Mouse (Mus musculus) adrenal gland, adult 18-20 months (tissue): ENCODE results near the gene Grasp. TPM values are rescaled to one million over a fixed set of nuclear protein-coding genes. Genes with fewer than 3 reads are reported as not detected.

Experiments
- DNase-seq, 2 experiments: peaks; one replicate each; pipeline ENCODE4 v3.0.0; 2021 to 2022; ENCODE audit warnings: low spot score in 2 of 2
- total RNA-seq, 2 experiments: library from RNA; stranded (reverse); gene quantifications; 1 replicate in 1 of 2; 2 replicates in 1 of 2; pipeline ENCODE4 v1.2.3; 2021

Gene Grasp
- total RNA-seq, 2 experiments from 2014 or later = 16.3 to 19.8 TPM

DNA sequence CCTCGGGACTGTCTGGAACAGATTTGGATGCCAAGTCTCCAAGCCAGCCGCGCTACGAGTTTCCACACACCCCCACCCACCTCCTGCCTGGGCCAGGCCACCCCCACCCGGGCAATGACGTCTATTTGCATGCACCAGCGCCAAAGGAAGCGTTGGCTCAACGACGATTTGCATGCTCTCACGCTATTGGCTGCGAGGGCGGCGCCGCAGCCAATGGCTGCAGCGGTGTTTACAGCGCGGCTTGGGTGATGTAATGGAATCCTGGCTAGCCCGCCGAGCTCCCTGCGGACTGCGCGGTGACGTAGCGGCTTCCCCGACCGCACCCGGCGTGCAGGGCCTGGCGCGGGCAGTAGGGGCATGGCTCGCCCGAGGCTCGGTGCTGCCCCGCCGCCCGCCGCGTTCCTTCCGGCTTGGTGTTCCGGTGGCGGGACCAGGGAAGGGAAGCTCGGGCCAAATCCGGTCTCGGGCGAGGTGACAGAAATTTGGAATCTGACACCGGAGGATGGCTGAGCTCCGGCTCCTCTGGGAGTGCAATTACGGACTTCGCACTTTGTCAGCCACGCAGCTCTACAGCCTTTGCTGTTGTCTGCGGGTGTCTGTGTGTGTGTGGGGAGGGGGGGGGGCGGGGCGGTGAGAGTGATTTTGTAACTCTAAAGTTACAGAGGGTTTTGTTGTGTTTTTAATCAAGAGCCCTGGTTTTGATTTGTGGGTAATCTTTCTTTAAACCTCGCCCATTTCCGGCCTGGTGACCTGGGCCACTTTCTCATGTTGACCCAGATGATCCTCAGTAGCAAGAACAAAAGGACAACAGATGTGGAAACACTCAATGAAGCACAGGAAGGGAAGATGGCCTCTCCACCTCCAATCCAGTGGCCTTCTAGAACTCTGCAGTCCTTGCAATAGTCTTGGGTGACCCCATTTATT lies 22.5 kb downstream of the Grasp start:
- DNase-seq = peak; percentile 88 to 90

DNA sequence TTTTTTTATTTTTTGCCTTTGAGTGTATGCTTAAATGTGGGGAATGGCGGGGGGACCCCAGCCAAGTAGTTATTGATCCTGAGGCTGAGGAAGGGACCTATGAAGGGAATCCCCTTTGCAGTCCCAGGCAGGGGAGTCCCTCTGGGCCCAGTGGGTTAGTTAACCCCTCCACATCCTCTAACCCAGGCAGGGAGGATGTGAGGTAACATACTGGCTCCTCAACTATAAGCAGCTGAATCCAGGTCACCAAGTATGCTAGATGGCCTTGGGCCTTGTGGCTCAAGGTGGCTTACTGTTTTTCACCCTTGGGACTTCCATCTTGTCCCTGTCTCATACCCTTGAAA lies 23.1 kb downstream of the Grasp start:
- DNase-seq = no peak

DNA sequence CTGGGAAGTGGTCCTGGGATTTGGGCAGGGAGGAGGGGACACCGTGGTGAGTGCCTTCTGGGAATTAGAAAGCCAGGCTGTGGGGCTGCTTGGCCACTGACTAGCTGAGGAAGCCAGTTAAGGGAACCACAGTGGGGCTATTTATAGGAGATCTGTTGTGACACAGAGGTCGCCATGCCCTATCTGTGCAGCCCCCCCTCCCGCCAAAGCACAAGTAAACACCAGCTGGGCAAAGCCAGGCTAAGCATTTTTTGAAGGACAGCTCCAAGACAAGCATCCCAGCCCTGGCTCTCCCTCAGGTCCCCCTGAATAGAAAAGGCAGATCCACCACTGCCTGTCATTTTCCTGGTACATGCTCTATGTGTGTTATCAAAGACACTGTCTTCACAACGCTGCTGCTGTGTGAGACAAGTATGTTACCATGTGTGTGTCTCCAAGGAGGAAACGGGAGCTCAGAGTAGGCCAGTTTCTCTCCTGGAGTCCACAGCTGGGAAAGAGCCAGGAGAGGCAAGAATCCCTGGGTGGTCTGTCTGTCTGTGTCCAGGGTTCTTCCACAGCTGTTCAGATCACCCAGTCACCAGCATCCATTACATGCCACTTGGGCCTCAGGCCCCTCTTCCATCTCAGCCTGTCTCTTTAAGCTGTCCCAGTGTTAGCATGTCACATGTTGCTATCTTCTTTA lies 24.2 kb downstream of the Grasp start:
- no peak for DNase-seq

DNA sequence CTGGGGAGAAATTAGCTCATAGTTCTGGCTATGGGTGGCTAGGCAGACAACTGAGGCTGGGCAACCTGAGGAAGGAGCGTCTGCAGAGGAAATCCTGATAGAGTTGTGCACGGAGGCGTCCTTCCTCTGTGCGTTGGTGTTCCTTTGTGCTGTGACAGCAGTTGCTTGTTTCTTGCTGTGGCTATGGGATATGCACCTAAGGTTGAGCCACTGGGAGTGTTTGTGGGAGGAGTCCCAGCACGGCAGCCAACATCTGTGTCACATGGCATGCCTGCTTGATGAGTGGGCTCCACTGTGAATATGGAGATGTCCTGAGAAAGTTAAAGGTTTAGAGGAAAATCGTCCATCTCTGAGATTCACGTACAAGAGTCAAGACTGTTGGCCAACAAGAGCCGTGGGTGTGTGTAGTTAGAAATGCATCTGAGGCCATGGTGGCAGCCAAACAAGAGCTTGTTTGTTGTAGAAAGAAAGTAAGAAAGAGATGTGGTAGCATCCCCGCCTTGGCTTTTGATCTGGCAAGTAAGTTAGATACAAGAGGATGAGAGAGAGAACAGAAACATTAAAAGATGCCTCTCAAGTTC lies 26.3 kb downstream of the Grasp start:
- no peak for DNase-seq

DNA sequence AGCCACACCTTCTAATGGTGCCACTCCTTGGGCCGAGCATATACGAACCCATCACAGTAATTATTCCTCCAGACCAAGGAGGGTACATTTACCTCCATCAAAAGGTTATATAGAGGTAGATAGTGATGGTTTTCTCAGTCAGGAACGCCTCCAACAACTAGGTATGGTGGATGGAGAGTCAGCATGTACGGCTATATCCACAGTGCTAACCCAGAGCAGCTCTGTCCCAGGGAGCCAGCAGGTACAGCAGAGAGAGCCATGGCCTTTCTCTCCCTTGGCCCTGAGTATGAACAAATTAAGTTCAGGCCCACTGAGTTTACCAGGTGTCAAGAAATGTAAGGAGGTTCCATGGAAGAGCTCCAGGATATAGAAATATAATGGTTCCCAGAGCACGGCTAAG lies 27.9 kb downstream of the Grasp start:
- DNase-seq = no peak

DNA sequence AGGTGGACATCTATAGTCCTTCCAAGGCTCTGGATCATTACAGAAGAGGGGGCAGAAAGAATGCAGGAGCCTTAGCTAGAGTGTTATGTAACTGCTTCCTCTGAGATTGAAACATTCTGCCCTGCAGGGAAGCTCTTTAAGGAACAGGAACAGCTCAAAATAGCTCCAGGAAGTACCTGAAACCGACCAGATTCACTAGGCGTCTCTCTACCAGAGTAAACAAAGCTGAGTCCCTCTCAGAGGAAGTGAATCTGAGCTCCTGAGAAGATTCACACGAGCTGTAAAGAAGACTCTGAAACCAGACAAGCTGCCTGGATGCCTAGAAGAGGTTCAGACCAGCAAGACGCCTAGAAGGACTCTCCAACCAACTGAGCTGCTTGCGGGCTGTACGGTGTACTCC lies 28.6 kb downstream of the Grasp start:
- DNase-seq = no peak

DNA sequence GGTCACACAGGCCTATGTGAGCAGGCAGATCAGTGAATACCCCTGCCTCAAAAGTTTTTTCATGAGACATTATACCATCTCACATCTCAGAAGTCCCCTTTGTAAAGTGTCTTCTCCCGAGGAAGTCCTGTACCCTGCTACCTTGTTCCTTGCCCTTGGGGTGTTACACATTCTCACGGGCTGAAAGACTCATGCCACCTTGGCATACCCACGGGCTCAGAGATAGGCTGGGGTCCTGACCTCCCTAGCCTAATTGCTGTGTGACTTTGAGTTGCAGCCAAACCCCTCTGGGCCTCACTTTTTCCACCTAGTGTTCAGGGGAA lies 29.5 kb downstream of the Grasp start:
- DNase-seq = no peak

DNA sequence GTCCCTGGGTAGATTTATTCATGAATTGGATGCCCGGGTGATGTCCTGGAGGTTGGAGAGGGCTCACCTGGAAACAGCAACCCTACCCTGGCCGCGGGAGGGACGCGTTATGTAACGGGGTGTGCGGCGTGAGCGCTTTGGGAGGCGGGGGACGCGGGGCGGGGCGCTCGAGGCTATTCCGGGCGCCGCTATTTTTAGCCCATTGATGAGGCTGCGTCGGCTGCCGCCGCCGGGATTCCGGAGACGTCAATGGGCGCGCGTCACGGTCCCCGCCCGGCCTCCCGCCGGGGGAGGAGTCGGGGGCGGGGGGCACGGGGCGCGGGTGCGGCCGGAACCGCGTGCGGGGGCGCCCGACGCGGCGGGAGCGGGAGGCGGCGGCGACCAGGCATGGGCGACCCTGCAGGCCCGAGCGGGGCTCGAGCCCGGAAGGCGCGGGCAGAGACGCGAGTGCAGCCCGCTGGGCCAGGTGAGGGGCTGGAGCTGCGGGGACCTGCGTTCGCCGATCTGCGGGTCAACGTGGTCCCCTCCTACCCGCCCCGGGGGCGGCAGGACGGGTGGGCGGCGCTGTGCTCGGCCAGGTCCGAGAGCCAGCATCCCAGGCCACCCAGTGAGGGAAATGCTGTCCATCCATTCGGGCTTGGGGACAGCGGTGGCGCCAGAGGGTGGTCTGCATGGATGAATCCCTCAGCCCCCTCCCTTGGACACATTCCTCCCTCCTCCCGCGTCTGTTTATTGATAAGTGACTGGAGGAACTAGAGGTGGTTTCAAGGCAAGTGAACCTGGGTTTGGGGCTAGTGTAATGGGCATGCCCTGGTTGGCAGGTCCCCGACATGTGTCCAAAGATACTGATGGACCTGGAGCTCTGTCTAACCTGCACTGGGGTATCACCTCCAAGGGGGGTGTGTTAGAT lies 30.2 kb downstream of the Grasp start, which contains the start of gene Nr4a1:
Gene Nr4a1, plus strand, starts transcription at position 384 of the 910 bp plus-strand sequence.
- peak; percentile 82 for DNase-seq

DNA sequence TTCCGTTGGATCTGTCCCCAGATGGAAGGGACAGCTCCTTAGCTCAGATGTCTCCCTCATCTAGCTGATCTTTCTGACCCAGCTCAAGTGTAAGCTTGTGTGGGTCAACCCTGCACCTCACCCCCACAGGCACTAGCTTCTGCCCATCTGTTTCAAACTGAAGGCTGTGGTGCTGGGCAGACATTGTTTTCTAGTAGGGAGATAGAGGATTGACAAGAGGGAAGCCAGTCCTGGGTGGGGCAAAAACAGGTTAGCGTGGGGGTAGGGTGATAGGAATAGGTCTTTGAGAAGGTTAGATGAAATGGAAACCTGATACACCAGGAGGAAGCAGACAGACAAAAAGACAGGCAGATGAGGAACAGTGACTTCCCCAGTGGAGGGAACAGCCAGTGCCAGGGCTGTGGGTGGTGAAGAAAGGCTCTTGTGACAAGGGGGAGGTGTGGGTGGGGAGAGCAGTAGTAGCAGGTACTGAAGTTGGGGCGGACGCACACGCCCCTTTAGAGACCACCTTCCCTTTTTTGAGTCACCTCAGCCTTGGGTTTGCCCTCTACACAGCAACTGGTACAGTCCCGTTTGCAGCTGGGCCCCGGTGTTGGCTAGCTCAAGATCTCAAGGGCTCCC lies 32.0 kb downstream of the Grasp start:
- DNase-seq = no peak

DNA sequence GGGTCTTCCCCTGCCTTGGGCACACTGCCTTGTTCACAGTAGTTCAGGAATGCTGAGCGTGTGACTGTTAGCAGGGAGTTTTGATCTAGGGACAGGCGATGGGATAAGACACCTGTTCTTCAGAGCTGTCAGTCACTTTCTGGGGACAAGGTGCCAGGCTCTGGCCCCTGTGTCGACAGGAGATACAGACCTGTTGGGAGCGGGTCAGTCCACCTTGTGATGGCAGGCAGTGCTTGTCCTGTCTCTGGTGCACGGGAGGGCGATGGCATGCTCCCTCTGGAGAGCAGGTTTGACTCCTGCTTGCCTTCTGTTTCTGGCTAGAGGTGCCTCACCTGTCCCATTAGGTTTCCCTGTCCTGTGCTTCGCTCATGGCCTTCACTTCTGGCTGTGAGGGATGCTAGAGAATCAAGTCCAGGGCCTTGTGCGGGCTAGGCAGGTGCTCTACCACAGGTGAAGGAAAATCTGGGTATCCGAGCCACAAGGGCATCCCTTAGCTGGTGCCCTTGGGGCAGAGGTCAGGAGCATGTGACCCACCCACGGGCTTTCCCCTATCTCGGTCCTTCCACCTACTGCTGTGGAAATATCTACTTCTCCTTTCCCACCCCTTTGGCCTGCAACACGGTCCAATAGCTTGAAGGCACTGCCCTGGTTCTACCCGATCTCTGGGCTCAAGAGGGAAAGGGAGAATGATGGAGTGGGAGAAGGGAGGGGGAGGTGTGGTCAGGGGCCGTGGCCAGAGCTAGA lies 32.6 kb downstream of the Grasp start:
- no peak for DNase-seq

DNA sequence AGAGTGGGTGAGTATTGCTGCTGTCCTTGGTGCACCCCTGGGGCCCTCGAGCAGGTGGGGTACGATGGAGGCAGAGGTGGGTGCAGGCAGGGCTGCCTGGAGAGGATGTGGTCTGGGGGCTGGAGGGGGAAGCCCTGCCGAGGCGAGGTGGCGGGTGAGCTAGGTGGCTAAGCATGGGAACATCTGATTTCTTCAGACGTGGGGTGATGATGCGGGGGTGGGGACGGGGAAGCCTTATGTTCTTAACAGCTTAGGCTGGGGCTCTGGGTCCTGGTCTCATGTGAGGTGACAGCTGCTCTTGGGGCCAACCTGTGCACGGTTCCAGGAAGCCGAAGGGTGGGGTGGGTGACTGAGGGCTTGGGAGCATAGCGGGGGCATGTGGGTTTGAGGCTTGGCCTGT lies 34.4 kb downstream of the Grasp start:
- DNase-seq = no peak

DNA sequence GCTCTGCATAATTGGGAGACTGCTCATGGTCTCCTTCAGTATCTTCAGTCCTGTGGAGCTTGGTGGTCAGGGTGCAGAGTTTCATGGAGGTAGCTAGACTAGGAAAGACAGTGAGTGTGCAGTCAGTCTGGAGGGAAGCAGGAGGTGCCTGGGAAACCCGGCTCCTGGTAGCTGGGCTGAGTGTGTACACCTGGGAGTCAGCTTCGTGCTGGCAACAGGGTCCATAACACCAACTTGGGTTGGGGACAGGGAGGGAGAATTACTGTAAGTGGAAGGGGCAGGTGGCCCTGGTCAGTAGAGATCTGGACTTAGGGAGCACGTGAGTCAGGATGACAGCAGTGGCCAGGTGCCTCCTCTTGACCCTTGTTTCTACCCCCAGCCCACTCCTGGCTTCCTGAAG lies 35.9 kb downstream of the Grasp start:
- no peak for DNase-seq

DNA sequence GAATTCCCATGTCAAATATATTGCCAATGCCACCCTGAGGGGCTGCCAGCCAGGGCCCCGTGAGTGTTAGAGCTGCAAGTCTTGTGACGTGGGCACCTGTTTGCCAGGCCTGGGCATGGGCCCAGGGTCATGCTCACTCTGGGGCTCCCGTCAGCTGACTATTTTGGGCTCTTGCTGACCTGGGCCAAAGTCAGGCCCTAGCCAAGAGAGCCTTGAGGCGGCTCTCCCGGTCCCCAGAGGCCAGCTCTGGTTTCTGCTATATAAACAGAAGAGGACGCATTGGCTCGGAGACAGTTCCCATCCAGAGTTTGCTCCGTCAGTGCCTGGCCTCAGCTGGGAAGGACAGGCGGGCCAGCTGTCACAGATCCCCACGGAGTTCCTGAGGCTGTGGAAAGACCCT lies 36.4 kb downstream of the Grasp start:
- DNase-seq = no peak

DNA sequence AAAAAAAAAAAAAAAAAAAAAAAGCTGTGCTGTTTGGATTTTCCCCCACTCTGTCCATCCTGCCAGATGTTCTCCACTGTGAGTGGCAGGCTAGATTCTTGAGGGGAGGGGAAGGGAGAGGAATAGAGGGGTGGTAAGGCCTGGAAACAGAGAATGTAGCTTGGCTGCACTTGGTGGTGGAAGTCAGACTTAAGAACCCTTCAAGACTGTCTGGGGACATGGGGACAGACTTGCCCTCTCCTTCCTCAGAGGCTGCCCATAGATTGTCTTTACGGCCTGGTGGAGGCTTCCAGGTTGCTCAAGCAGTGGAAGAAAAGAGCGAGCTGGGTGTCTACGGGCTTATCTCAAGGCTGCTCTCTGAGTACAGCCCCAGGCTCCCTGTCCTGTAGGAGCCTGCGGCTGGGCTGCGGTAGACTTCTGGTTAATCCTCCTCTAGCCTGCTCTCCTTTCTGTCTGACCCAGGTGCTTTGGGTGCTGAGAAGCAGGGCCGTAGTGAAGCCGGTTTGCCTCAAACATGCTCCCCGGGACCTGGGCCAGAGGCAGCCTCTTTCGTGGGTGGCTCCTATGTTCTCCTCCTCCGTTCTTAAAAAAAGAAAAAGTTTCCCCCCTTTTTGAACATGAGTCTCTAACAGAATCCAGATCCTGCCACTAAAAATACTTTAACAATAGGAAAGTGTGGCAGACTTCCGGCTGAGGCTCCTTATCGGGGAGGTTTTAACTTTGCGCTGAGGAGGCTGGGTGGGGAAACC lies 37.1 kb downstream of the Grasp start:
- DNase-seq = no peak

DNA sequence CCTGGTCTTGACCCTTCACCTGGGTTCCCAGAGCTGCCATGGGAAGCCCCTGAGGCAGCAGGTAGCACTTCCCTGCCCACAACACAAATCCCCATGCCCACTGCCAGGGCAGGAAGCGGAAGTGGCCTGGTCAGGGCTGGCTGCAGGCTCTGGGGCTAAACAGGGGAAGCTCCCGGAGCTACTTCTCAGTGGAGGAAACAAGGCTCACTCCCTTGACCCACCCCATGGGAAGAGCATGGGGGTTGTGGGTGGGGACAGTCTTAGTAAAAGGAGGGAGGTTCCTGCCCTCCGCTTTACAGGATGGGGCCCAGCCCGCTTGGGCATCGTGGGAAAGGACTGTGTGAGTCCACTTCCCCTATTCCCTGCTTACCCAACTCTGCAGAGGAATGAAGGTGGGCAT lies 38.5 kb downstream of the Grasp start:
- no peak for DNase-seq

DNA sequence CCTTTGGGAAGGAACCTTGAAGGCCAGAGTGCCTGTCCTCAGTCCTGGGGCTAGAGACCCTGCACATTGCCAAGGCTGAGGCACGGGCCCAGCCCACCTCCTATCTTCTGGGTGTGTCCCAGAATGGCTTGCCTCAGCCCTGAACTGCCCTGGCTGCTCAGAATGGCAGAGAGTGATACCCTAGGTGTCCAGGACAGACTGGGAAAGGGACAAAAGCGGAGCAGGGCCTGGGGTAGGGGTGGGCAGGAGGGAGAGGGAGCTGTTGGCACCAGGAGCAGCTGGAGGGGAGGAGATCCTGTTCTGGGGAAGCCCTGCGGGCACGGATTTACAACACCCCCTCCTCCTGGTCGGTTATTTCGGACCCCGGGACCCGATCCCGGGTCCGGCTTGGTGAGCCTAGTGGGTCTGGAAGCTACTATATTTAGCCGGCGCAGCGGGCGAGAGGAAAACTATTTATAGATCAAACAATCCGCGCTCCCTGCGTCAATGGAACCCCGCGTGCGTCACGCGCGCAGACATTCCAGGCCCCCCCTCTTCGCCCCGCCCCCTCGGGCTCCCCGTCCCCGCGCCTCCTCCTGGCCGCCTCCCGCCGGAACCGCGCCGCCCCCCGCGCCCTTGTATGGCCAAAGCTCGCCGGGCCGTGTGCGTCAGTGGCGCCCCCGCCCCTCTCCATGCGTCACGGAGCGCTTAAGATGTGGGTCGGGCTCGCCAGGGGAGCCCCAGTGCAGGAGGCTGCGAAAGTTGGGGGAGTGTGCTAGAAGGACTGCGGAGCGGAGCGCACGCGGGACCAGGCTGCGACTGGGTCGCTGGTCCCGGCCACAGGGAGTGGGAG lies 42.4 kb downstream of the Grasp start:
- DNase-seq = peak; percentile 98

DNA sequence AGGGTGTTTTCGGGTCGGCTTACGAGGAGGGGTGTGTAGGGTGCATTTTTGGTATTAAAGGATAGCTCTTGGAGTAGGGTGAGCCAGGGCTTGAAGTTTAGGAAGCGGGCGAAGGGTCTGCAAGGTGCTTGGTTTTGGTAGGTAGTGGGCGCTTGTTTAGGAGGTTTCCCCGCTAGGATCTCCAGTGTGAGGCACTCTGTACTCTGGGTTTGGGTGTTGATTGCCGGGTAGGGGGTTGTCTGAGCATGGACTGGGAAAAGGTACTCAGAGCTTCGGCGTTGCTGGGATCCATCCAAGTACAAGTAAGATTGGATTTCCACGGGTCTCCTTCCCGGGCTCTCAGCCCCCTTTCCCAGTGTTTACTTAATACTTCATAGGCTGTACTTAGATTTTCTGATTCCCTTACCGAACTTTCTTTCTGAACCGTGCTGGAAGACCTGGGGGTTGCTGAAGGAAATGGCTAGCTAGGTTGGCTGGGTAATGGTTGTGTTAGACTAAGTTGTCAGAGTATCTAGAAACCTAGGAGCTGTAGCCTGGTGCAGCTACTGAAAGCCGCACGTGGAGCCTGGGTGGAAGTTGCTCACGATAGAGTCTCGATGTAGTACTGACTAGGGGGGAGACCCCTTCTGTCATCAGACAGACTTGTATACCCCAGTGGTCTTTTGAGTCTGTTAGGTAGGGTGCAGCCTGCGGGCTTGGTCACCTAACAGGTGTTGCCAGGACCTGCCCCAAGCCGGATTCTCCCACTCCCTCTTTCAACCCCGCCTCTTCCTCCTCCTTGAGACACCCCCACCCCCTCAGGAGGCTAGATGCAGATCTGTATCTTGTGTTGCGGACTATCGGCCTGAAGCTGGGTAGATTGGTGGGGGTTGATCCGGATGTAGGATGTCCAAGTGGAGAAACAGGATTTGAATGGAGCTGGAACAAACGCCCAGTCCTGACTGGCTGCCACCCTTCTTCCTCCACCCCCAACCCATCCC lies 43.4 kb downstream of the Grasp start:
- no peak for DNase-seq
